In genomic region chr12:112797672-112798331, GRCm38 (mm10) we compare ENCODE assay signal across 8 mouse cellular contexts. TPM values are rescaled to one million over a fixed set of nuclear protein-coding genes. Genes with fewer than 3 reads are reported as not detected.
DNase-seq lines count a peak whose midpoint lies in the region; ATAC-seq and TF ChIP-seq lines count a peak whose summit lies in the region.

No protein-coding gene starts in this region.

- H3K27me3 ChIP-seq in embryonic facial prominence, embryonic 13.5 days: peaks cover 35% of the 10 kb centered on the region
- H3K27me3 ChIP-seq in embryonic facial prominence, embryonic 10.5 days (replicated peaks; ENCODE audit: low read depth, poor library complexity, severe bottlenecking): peaks cover 65% of the 10 kb centered on the region
- H3K27me3 ChIP-seq in small intestine, adult 2 months (ENCODE audit: control insufficient read depth, insufficient read depth, low read length): peaks cover 19% of the 10 kb centered on the region

- H3K36me3 ChIP-seq in embryonic facial prominence, embryonic 13.5 days: no peaks in the 10 kb centered on the region
- no peaks in the 10 kb centered on the region for H3K36me3 ChIP-seq in embryonic facial prominence, embryonic 10.5 days (replicated peaks)
- H3K36me3 ChIP-seq in small intestine, adult 2 months (ENCODE audit: control insufficient read depth, insufficient read depth, low read length): no peaks in the 10 kb centered on the region

- H3K4me1 ChIP-seq in embryonic facial prominence, embryonic 13.5 days: peaks cover 75% of the 10 kb centered on the region
- peaks cover 63% of the 10 kb centered on the region for H3K4me1 ChIP-seq in embryonic facial prominence, embryonic 10.5 days
- peaks cover 17% of the 10 kb centered on the region for H3K4me1 ChIP-seq in small intestine, adult 2 months (ENCODE audit: control insufficient read depth, insufficient read depth, insufficient read length, low read length)

- no peaks in the 10 kb centered on the region for H3K9me3 ChIP-seq in embryonic facial prominence, embryonic 13.5 days
- H3K9me3 ChIP-seq in embryonic facial prominence, embryonic 10.5 days: no peaks in the 10 kb centered on the region

- ATAC-seq in embryonic facial prominence, embryonic 13.5 days (ENCODE audit: insufficient number of reproducible peaks, insufficient read depth, low FRiP score, low TSS enrichment, low read depth): no peak

- no peak for DNase-seq in embryonic facial prominence, embryonic 10.5 days (ENCODE audit: low spot score)
- DNase-seq in urinary bladder, adult 2 months (ENCODE audit: low spot score): peak; percentile 57
- DNase-seq in urinary bladder, postnatal 4 days (ENCODE audit: low spot score in 2 of 2): no peak
- peak; percentile 55 for DNase-seq in left cerebral cortex, adult 11 months (ENCODE audit: low spot score)
- DNase-seq in cerebellum, adult 18-20 months: no peak
- DNase-seq in thymus, postnatal 4 days: no peak

- no peak overlapping the region for H3K27ac ChIP-seq in embryonic facial prominence, embryonic 13.5 days
- no peak overlapping the region for H3K27ac ChIP-seq in embryonic facial prominence, embryonic 10.5 days (replicated peaks)
- H3K27ac ChIP-seq in small intestine, adult 2 months (ENCODE audit: insufficient read depth, low read depth, low read length): peak overlapping the region; percentile 7; the same call in 1 of the 2 replicates

- TF ChIP-seq POLR2A in small intestine, adult 2 months (IDR thresholded peaks at IDR 0.05; ENCODE audit: low read depth, low read length): no peak

- H3K9ac ChIP-seq in embryonic facial prominence, embryonic 13.5 days: peak overlapping the region; percentile 22; the same call in 1 of the 2 replicates

- no peak overlapping the region for H3K4me2 ChIP-seq in embryonic facial prominence, embryonic 13.5 days

- WGBS in embryonic facial prominence, embryonic 13.5 days: 61% methylated on average over 15 of the region's 15 CpGs
- WGBS in embryonic facial prominence, embryonic 10.5 days: 70% methylated on average over 15 of the region's 15 CpGs
- WGBS in small intestine, adult 2 months: 19% methylated on average over 15 of the region's 15 CpGs

- H3K4me3 ChIP-seq in embryonic facial prominence, embryonic 13.5 days: no peak overlapping the region
- no peak overlapping the region for H3K4me3 ChIP-seq in embryonic facial prominence, embryonic 10.5 days
- no peak overlapping the region for H3K4me3 ChIP-seq in small intestine, adult 2 months (ENCODE audit: low read depth, low read length)

- TF ChIP-seq CTCF in small intestine, adult 2 months (IDR thresholded peaks at IDR 0.05; ENCODE audit: extremely low read depth, insufficient read length, insufficient replicate concordance, low read depth, low read length): no peak

RNA-seq across cellular contexts. Expression of gene Ahnak2, which starts 4.7 kb away (rescaled TPM):
- 0.95 and 1.2 TPM in 2 replicates for polyA plus RNA-seq in embryonic facial prominence, embryonic 13.5 days (2015; fragmentation: Nextera tagmentation; extraction: Ambion mirVana)
- 0.04 and 0.20 TPM in 2 replicates for polyA plus RNA-seq in embryonic facial prominence, embryonic 10.5 days (2016; fragmentation: Nextera tagmentation; extraction: Ambion mirVana)
- 40.7 and 65.9 TPM in 2 replicates for polyA plus RNA-seq in urinary bladder, adult 2 months (2012; rRNA removed)
- polyA plus RNA-seq in small intestine, adult 2 months (2012; rRNA removed): 1.4 and 2.1 TPM in 2 replicates

RNA-seq across cellular contexts. Expression of gene Clba1, which starts 10.9 kb away (rescaled TPM):
- 8.3 and 9.8 TPM in 2 replicates for polyA plus RNA-seq in embryonic facial prominence, embryonic 13.5 days (2015; fragmentation: Nextera tagmentation; extraction: Ambion mirVana)
- polyA plus RNA-seq in embryonic facial prominence, embryonic 10.5 days (2016; fragmentation: Nextera tagmentation; extraction: Ambion mirVana): 9.3 and 10.1 TPM in 2 replicates
- polyA plus RNA-seq in urinary bladder, adult 2 months (2012; rRNA removed): 4.5 and 5.3 TPM in 2 replicates
- polyA plus RNA-seq in small intestine, adult 2 months (2012; rRNA removed): 1.2 and 1.6 TPM in 2 replicates

RNA-seq across cellular contexts. Expression of gene Cdca4, which starts 31.4 kb away (rescaled TPM):
- 139 and 147 TPM in 2 replicates for polyA plus RNA-seq in embryonic facial prominence, embryonic 13.5 days (2015; fragmentation: Nextera tagmentation; extraction: Ambion mirVana)
- 180 and 183 TPM in 2 replicates for polyA plus RNA-seq in embryonic facial prominence, embryonic 10.5 days (2016; fragmentation: Nextera tagmentation; extraction: Ambion mirVana)
- polyA plus RNA-seq in urinary bladder, adult 2 months (2012; rRNA removed): 17.0 and 22.2 TPM in 2 replicates
- 8.0 and 15.8 TPM in 2 replicates for polyA plus RNA-seq in small intestine, adult 2 months (2012; rRNA removed)

RNA-seq across cellular contexts. Expression of gene Pld4, which starts 37.3 kb away (rescaled TPM):
- polyA plus RNA-seq in embryonic facial prominence, embryonic 13.5 days (2015; fragmentation: Nextera tagmentation; extraction: Ambion mirVana): 6.1 and 7.3 TPM in 2 replicates
- 3.9 and 4.6 TPM in 2 replicates for polyA plus RNA-seq in embryonic facial prominence, embryonic 10.5 days (2016; fragmentation: Nextera tagmentation; extraction: Ambion mirVana)
- polyA plus RNA-seq in urinary bladder, adult 2 months (2012; rRNA removed): 38.7 and 38.8 TPM in 2 replicates
- 21.8 and 28.2 TPM in 2 replicates for polyA plus RNA-seq in small intestine, adult 2 months (2012; rRNA removed)

Comparison
In these comparisons a context has a peak if more than half of its experiments do, and no peak if none do; other contexts are left out.
1. DNase-seq: peak in urinary bladder, adult 2 months (single experiment) and left cerebral cortex, adult 11 months (single experiment); none in embryonic facial prominence, embryonic 10.5 days (single experiment), urinary bladder, postnatal 4 days (0 of 2), cerebellum, adult 18-20 months (0 of 2) and thymus, postnatal 4 days (single experiment).
2. RNA of gene Ahnak2, which starts 4.7 kb away (polyA plus RNA-seq): 40.7 to 65.9 TPM in urinary bladder, adult 2 months; 1.4 to 2.1 TPM in small intestine, adult 2 months, 0.95 to 1.2 TPM in embryonic facial prominence, embryonic 13.5 days and 0.04 to 0.20 TPM in embryonic facial prominence, embryonic 10.5 days; every median in the first group is over 10 times any median in the second.